Mouse (Mus musculus) G1E (cell line): ENCODE results near the gene Edar. TPM values are rescaled to one million over a fixed set of nuclear protein-coding genes. Genes with fewer than 3 reads are reported as not detected.

Experiments
- ATAC-seq: 2 replicates; pipeline ENCODE4 v1.8.0; 2016; ENCODE audit warnings: mild to moderate bottlenecking; ENCODE audit not compliant: insufficient number of reproducible peaks, poor library complexity, low FRiP score, severe bottlenecking; ENCODE audit errors: extremely low read depth
- DNase-seq: peaks from one replicate; pipeline ENCODE4 v3.0.0; 2012; ENCODE audit warnings: low spot score
- H3K27me3 ChIP-seq: 2 replicates; pipeline ENCODE4 v1.6.1; 2012; ENCODE audit warnings: mild to moderate bottlenecking, low read length, inconsistent platforms; ENCODE audit not compliant: insufficient read depth
- H3K36me3 ChIP-seq: replicated peaks from 2 replicates; pipeline ENCODE3; 2012; ENCODE audit warnings: mild to moderate bottlenecking, inconsistent platforms
- H3K4me1 ChIP-seq: 2 replicates; pipeline ENCODE4 v1.6.1; 2012; ENCODE audit warnings: low read depth, low read length, inconsistent platforms, mixed read lengths; ENCODE audit not compliant: insufficient read depth
- H3K4me3 ChIP-seq: 2 replicates; pipeline ENCODE4 v1.5.1; 2012; ENCODE audit warnings: low read depth, mild to moderate bottlenecking, inconsistent platforms, low read length, moderate library complexity, mixed read lengths
- H3K9me3 ChIP-seq: replicated peaks from 2 replicates; pipeline ENCODE4 v1.6.1; 2012; ENCODE audit warnings: inconsistent platforms
- CTCF ChIP-seq: IDR thresholded peaks from 2 replicates; pipeline ENCODE4 v1.5.1; 2012; ENCODE audit warnings: low read depth, low read length, inconsistent platforms, mixed read lengths
- GATA1 ChIP-seq: IDR thresholded peaks from 2 replicates; pipeline ENCODE4 v1.6.1; 2012; ENCODE audit warnings: borderline replicate concordance, low read length, inconsistent platforms, mixed read lengths
- GATA2 ChIP-seq: IDR thresholded peaks from 2 replicates; pipeline ENCODE4 v1.6.1; 2012; ENCODE audit warnings: low read depth, low read length, inconsistent platforms, borderline replicate concordance
- POLR2AphosphoS5 ChIP-seq: IDR thresholded peaks from 2 replicates; pipeline ENCODE4 v1.6.1; 2012; ENCODE audit warnings: low read depth, low read length, inconsistent platforms; ENCODE audit not compliant: insufficient replicate concordance
- polyA plus RNA-seq: library from polyadenylated mRNA; stranded (reverse); fragments of >175 nt; gene quantifications from 2 replicates; pipeline ENCODE4 v1.2.3, GENCODE M21; 2012
- total RNA-seq, 2 experiments: library from RNA; stranded (forward) in 1 of 2; stranded (reverse) in 1 of 2; fragments of 200-1000 nt in 1 of 2; fragments of >200 nt in 1 of 2; fragmentation: Nextera tagmentation in 1 of 2; gene quantifications; 2 replicates each; pipeline ENCODE4 v1.2.3; 2014 to 2017

The Edar gene
- total and polyA plus RNA-seq, 3 experiments: not detected

DNA sequence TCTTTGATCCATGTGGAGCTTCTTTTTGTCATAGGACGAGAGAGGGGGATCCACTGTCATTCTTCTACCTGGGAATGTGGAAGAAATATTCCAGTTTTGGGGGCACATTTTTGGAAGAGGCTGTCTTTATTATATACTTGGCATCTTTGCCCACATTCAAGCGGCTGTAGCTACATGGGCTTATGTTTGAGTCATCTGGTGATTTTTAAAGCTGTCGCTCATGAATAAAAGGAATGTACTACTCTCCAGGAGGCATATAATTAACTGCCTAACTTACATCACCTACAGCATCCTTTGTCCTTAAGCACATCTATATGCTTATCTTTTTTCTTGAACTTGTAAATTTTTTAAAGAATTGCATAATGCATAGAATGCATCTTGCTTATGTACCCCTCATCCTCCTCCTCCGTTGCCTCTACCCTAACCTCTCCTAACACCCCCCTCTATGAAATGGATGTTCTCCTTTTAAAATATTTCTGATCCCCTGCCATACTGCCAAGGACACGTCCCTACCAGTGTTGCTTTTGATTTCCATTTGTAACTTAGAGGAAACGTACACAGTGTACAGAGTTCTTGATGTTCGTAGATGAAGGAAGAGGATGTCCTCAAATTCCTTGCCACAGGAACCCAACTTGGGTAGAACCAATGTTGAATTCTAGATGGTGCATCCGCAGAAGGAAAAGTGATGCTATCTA lies 120.6 kb downstream of the Edar start:
- no peaks in the 10 kb centered on the region for H3K27me3 ChIP-seq
- H3K4me1 ChIP-seq: no peaks in the 10 kb centered on the region
- no peak for TF ChIP-seq GATA2
- no peak for TF ChIP-seq GATA1
- TF ChIP-seq CTCF: no peak
- TF ChIP-seq POLR2AphosphoS5: no peak
- no peaks in the 10 kb centered on the region for H3K9me3 ChIP-seq
- no peaks in the 10 kb centered on the region for H3K36me3 ChIP-seq
- no peak overlapping the region for H3K4me3 ChIP-seq
- ATAC-seq (no peak), DNase-seq (no peak)

Other genes starting within 250 kb of the Edar start
- 141 and 154 TPM in 2 replicates for gene Ranbp2, start 228.7 kb downstream of the Edar start, total RNA-seq (2014; fragmentation: Nextera tagmentation)
- gene Ranbp2, start 228.7 kb downstream of the Edar start, total RNA-seq (2017): 121 and 147 TPM in 2 replicates
- gene Ranbp2, start 228.7 kb downstream of the Edar start, polyA plus RNA-seq: 2.4 and 4.5 TPM in 2 replicates
- gene Ccdc138, start 177.7 kb downstream of the Edar start, total RNA-seq (2014; fragmentation: Nextera tagmentation): 3.4 and 4.5 TPM in 2 replicates
- gene Ccdc138, start 177.7 kb downstream of the Edar start, total RNA-seq (2017): 2.1 and 2.6 TPM in 2 replicates
- gene Ccdc138, start 177.7 kb downstream of the Edar start, polyA plus RNA-seq: 0.20 and 0.35 TPM in 2 replicates
- not detected in 2 replicates for gene Gm17542, start 42.6 kb upstream of the Edar start, total RNA-seq (2014; fragmentation: Nextera tagmentation)
- not detected in 2 replicates for gene Gm17542, start 42.6 kb upstream of the Edar start, total RNA-seq (2017)
- gene Gm17542, start 42.6 kb upstream of the Edar start, polyA plus RNA-seq: not detected in 2 replicates
- gene Sh3rf3, start 137.7 kb upstream of the Edar start, total RNA-seq (2014; fragmentation: Nextera tagmentation): not detected in 2 replicates
- gene Sh3rf3, start 137.7 kb upstream of the Edar start, total RNA-seq (2017): 0.06 and 0.22 TPM in 2 replicates
- gene Sh3rf3, start 137.7 kb upstream of the Edar start, polyA plus RNA-seq: not detected in 2 replicates